Mouse (Mus musculus): ENCODE results near the gene Ankrd13c.
A peak's percentile ranks its signal among the peaks of the same experiment; 100 is the strongest.
"Not testable (repeated sequence)": the region's sequence is repeated elsewhere in the genome, so short reads cannot be mapped to it uniquely, and the experiment has no call there.

Ankrd13c gene

DNA sequence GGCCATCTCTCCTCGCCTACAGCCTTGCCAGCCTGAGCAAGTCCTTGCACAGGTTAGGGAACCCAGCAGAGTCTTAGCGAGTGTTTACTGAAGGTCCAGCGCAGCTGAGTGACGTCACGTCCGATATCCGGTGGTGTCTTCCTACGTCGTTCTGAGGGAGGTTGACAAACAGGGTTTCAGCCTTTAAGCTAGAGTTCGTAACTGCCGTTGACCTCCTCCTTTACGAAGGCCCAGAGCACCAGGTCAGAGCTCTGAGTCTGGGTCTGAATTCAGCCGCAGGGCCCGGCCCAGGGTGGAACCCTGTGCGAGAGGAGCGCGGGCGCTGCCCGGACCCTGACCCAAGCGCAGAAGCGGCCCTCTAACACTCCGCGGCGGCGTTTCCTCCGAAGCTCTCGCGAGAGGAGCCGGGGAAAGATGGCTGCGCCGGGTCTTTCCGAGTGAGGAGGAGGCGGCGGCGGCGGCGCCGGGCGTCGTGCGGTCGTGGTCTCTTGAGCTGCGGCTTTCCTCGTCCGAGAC is at the start of gene Ankrd13c:
TSS of gene Ankrd13c (plus strand) at position 397 of the 516 bp plus-strand sequence.
- peak; percentile 92 for DNase-seq

DNA sequence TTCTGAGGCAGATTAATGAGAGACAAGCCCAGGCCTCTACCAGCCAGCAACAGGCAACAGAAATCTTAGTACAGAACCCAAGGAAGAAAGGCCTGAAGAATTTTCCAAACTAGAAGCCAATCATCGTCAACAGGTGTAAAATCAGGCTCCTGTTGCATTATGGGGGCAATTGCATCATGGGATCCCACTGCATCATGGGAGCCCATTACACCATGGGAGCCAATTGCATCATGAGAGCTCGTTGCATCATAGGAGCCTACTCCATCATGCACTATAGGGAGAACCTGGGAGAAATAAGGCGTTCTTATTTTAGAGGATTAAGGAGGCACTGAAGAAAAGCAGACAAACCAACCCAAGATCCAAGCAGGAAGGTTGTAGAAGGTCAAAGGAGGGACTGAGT is 49.4 kb upstream of the Ankrd13c start:
- no peak for DNase-seq

DNA sequence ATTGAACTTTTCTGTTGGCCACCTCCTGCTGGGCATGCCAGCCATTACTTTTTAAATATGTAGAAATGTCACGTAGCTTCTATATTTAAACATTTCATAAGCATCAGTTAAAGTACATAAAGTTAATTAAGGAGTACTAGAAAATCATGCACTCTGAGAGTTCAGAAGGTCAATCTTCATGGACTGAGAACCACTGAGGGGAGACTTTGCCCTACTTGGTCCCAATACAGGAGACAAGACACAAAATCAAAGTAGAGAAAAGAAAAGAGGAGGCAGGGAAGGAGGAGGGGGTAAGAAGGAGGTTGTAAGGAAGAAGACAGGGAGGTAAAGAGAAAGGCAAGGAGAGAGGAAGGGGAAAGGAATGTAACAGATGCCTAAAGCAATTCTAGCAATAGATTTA is 47.1 kb upstream of the Ankrd13c start:
- no peak for DNase-seq

DNA sequence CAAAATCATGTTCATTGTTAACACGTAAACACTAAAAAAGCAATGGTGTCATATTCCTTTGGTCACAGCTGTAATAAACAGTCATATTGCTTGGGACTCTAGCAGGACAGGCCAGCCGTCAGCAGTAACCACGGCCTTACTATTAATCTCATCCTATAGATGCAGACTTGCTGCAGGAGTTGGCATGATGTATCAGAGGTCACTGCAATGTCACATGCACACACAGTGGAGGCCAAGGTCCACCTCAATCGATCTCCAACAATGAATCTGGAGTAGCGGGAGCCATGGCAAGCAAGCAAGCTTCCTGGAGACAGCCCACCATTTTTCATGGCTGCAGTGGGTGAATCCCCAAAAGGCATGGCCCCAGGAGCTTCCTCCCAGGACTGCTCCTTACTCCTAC is 45.3 kb upstream of the Ankrd13c start:
- DNase-seq = no peak

DNA sequence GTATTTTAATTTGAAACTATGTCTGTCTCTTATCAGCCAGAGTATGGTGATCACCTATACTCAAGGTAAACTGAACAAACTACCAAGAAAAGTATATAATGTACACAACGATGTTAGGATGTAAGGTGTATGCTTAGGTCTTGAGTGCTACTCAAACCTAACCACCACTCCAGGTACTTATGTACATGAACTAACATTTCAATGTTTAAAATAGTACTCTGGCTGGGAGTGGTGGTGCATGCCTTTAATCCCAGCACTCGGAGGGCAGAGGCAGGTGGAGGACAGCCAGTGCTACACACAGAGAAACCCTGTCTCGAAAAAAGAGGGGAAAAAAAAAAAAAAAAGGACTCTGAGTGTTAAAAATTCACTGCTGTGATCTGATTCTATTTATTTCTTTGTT is 38.9 kb upstream of the Ankrd13c start:
- no peak for DNase-seq

DNA sequence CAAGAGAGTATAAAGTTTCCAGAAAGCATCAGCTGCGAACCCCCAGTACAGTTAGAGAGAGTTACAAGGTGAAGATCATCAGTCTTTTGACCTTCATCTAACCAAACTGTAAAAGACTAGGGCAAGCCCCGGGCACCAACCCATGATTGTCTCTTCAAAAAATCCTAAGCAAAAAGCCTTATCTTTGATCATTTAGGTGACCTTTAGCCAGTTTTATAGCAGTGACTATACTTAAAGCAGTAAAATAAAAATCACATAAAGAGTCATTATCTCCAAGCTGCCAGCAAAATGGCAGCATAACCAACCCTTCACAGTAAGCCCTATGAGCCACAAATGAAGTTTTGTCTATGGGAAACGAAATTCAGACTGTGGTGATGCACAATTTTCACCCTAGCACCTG is 36.8 kb upstream of the Ankrd13c start:
- DNase-seq = no peak

DNA sequence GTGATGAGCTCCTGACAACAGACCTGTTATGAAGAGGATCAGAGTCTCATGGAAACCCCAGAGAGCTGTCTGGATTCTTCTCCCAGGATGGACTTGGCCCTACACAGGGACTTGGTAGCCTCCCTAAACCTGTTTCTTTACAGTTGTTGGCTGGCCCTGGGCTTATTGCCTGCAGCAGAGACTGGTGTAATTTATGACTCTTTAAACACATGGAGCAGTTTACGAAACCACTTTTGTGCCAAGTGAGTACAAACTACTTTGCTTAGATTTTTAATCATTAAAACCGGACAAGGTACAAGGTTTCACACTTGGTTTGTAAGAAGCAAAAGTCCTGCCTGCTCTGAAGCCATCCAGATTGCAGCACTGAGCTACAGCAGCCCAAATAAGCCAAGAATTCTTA is 34.9 kb upstream of the Ankrd13c start:
- DNase-seq = no peak

DNA sequence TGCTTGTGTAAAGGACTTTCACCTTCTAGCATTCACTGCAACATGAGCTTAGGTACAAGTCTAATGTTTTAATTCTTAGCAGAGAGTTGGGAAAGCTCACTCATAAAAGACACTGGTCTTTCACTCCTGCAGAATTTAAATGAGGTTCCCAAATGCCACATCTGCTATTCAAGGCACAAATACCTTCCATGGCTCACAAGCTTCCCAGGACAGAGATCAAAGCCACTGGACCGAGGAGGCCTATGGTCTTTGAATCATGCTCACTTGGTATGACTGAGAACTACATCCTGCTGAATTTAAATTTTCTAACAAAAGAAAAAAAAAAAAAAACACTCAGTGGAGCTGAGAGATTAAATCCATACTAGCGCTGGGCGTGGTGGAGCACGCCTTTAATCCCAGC is 30.7 kb upstream of the Ankrd13c start:
- no peak for DNase-seq

DNA sequence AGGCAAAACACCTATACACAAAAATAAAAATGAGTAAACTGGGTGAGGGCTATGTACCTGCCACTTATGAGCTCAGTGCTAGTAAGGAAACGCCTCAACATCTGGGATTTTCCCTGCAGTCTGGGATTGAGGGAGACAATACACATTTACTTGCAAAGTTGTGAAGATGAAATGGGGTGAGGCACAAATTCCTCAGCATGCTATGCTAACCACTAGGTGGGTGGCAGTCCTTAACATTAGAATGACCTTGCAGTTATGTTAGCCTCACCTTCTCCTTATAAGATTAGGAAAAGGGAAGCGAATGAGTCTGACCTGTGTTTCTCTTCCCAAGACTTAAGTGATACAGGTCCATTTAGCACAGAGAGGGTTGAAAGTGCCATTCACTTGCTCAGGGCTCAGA is 25.7 kb upstream of the Ankrd13c start:
- no peak for DNase-seq

DNA sequence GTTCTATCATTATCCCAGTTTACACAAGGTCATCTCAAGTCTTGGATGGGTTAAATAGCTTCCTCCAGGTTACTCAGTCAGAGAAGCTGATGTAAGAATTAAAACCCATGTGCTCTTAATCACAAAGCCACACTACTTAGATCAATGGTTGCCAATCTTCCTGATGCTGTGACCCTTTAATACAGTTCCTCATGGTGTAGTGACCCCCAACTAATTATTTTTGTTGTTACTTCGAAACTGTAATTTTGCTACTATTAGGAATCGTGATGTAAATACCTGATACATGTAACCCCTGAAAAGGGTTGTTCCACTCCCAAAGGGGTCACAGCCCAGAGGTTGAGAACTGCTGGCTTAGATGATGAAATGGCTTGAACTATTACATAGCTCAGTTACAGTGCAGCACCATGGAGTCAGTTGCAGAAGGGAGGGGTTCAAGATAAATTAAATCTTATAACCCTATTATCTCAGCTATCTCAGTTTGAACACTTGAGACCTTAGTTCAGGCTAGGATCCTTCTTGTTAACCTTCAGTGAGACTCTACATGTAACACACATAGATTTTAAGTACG is 23.7 kb upstream of the Ankrd13c start:
- DNase-seq = no peak

DNA sequence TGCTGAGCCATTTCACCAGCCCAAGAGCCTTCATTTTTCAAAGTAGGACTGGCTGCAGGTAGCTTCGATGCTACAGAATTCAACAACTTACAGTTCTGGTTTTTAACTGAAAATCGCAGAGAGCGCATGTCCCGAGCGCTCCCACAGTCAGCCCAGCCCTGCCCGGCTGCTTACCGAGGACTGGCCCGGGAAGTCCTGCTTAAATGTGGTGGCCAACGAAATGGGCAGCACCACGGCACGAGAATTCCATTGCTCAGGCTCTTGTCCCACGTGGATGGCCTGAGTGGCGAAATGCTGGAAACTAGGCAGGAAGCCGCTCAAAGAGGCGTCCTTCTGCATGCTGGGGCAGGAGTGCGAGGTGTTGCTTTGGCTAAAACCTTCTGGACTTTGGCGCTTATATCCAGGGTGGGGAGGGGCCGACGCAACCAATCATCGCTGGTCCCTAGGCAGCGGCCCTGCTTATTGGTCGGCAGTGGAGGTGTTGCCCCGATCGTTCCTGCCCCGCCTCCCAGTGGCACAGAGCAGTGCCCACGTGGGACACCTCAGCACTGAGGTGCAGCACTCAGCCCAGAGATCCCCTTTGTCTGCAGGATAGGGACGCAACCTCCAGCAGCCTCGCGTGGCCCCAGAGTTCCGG is 22.2 kb upstream of the Ankrd13c start, which contains the start of gene Cth:
TSS of gene Cth (minus strand) at position 386 of the 637 bp plus-strand sequence.
- peak; percentile 90 for DNase-seq

DNA sequence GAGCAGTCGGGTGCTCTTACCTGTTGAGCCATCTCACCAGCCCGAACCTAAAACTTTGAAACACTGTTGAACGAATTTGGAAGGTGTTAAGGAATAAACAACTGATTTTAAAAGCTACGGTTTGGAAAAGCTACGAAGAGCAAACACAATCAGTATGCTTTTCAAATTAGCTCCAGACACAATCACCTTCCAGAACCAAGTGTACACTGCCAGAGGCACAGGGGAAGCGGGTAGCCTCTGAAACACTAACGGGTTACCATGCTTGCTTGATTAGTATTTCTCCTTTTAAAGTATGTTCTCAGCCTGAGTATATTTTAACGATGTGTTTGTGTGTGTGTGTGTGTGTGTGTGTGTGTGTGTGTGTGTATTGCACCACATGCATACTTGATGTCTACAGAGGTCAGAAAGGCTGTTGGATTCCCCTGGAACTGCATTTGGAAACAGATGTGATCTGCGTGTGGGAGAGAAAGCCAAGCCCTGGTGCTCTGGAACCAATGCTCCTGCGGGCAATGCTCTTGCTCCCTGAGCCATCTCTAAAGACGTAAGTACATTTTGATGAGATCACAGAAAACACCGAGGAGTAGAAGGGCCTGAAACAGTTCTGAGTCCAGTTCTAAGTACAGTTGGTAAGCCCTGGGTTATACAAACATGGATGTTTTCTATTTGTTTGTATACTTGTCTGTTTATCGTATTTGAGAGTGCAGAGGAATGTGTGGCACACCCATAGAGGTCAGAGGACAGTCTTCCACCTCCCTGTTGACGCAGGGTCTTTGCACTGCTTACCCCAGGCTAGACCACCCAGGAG is 21.1 kb upstream of the Ankrd13c start:
- DNase-seq = no peak

DNA sequence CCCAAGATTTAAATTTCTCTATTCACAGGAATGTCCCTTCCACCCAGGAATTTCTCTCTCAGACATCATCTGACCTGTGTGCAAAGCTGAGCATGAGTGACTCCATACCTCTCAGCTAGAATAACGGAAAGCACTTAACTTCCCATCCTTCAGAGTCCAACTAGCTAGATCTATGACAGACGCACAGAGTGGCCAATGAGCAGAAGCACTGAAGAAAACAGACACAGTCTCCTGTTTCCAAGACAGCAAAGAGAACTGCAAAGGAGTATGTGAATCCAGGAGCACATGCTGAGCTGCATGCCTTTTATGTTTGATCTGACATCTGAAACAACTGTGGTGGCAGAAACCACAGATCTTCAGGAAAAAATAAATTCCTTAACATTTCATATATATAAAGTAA is 20.3 kb upstream of the Ankrd13c start:
- DNase-seq = no peak

DNA sequence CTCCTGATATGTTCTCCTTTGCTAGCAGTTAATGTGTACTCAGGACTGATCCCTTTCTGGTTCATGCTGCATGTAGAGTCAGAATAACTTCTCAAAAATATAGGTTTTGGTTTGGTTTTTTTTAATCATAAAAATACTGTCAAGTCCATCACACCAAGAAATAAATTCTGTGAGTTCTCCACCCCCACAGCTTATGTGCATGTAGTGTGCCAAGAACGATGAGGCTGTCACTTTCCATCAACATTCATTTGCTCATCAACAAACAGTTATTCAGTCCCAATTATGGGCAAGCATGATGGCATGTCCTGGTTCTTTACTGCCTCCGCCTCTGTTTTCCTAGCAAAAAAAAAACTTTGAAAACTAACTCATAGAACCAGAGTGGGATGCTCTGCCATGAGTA is 18.3 kb upstream of the Ankrd13c start:
- peak; percentile 67 for DNase-seq

DNA sequence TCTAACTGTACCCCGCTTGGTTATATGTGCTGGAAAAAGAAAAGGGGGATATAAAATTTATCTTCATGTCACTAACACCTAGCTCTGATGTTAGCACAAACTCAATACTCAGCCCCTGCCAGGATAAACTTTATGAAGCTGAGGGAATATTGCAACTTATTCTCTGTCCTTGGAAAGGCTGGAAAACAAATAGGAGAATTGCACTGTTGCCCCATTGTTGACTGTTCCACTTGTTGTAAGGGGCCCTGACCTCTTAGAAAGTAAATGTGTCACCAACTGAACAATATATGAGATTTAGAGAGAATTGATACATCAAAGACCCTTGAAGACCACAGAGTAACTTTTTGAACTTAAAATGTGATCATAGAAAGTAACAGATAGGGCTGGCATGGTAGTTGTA is 17.6 kb upstream of the Ankrd13c start:
- DNase-seq = no peak

DNA sequence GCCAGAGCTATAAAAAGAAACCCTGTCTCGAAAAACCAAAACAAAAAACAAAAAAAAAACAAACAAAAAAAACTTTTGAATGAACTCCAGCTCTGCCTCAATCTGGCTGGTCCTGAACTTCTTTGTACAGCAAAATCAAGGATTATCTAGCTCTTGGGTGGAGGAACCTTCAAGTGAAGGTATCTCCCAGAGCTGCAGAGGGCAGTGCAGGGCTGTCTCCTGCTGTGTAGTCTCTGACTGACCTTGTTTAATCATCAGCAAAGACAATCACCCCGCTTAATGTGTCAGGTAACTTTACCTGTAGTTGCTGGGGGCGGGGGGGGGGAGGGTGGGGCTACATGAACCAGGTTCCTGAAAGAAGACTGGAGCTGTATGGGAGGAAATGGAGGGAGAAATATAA is 15.4 kb upstream of the Ankrd13c start:
- DNase-seq = no peak

DNA sequence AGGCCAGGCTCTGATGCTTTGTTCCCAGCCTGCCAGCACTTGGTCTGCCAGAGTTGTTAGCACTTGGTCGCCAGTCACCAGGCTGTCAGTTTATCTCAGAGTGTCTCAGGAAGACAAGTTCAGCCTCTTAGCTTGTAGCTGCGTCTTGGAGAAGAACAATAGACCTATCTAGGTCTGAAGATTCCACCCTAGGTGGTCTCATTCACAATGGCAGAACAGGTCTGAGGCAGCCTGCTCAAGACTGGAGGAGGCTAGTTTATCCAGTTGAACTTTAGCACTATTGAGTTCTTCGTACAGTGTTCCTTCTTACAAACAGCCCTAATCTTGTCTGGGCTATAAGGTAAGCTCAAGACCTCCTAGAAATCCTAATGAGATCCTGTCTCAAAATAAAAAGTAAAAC is 15.0 kb upstream of the Ankrd13c start:
- DNase-seq = no peak

DNA sequence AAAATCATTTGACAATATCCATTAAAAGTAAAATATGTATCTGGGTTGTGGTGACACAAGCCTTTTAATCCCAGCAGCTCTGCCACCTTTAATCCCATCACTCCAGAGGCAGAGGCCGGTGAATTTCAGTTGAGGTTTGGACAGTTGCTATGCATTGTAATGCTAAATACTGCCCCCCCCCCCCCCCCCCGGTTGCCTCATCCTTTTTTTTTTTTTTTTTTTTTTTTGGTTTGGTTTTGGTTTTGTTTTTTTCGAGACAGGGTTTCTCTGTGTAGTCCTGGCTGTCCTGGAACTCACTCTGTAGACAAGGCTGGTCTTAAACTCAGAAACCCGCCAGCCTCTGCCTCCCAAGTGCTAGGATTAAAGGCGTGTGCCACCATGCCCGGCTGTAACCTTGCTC is 13.8 kb upstream of the Ankrd13c start:
- not testable (repeated sequence) for DNase-seq

DNA sequence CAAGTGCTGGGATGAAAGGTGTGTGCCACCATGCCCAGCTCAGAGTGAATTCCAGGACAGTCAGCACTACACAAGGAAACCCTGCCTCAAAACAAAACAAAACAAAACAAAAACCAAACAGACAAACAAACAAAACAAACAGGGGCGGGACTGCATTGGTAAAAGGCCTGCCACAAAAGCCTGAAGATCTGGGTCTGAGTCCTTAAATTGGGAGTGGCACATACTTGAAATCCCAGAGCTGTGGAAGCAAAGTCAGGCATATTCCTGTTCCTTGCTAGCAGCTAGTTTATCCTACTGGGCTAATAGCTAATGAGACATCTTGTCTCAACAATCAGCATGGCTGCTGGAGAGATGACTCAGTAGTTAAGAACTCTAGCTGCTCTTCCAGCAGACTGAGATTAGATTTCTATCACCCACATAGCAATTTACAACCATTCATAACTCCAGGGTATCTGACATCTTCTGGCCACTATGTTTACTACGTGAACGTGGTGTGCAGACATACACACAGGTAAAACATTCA is 12.7 kb upstream of the Ankrd13c start:
- no peak for DNase-seq

DNA sequence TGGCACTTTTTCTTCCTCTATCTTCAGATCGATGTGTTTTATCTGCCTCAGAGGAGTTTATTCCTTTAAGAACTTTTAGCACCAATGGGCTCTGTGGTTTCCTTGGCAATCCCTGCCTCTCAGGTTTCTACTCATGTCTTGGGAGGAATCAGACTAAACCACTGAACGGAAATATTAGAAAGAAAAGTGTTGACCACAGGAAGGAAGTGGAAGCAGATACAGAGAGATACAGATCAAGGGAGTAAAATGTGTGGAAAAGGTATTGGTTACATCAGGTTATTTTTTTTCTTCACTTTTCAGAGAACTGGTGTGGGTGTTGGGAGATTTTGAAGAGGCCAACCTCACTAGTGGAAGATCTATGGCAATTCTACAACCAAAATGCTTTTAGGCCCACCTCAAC is 8.5 kb upstream of the Ankrd13c start:
- DNase-seq = no peak

DNA sequence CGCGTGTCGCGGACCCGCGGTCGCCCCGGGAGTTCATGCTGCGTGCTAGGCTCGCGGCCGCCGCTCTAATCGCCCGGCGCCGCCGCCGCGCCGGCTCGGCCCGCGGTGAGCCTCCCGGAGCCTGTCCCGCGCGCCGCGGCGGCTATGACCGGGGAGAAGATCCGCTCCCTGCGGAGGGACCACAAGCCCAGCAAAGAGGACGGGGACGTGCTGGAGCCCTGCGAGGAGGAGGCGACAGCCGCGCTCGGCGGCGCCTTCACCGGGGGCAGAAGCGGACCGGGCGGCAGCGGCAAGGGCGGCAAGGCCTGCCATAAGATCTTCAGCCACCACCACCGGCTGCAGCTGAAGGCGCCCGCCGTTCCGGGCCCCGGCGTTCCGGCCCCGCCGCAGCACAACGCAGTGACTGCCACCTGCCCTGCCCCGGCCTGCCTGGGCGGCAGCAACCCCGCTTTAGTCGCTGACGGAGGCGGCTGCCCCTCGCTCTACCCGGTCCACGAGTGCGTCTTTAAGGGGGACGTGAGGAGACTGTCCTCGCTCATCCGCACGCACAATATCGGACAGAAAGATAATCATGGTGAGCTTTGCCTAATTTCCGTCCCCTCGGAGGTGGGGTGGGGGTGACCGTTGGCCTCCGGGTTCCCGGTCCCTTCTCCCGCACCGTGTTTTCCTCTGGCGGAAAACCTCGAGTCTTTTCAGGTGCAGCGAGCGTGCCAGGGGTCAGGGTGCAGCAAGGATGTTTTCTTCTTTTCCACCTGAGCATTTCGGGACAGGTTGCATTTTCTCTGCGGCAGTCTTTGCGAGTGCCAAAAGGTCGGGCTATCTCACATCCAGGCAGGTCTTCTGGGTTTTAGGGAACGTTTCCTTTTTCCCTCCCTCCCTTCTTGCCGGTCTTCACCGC is 593 bp downstream of the Ankrd13c start:
- DNase-seq = no peak

DNA sequence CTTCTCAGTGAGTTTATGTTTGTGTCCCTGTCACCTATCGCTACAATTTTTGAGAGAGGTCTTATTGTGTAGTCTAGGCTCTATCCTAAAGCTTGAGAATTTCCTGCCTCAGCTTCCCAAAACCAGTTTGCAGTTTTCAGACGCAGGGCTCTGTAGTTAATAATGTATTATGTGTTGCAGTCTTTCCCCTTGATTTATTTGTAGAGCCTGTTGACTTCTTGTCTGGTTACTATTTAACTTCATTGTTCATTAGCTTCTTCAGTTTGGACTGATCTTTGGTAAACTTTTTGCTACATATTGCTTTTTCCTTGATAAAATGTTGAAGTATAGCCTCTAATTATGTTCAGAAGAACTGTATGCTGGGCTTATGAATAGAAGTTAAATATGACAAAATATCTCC is 5.7 kb downstream of the Ankrd13c start:
- no peak for DNase-seq

DNA sequence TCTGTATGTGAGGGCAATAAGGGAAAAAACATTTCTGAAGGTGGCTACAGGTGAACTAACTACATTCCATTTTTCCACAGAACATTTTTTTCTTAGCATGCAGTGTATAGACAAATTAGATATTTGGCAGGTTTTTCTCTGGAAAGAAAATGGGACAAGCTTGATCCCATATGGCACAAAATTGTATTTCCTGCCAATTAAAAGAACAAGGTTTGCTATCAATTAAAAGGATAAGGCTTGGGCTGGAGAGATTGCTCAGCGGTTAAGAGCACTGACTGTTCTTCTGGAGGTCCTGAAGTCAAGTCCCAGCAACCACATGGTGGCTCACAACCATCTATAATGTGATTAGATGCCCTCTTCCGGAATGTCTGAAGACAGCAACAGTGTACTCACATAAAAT is 8.4 kb downstream of the Ankrd13c start:
- no peak for DNase-seq

Measured in layer of hippocampus, adult 9-11 months (tissue).